Mouse (Mus musculus) midbrain, postnatal 0 days (tissue): Measurements from ENCODE around the gene Rpl5. TPM values are rescaled to one million over a fixed set of nuclear protein-coding genes. Genes with fewer than 3 reads are reported as not detected.

ENCODE experiments used
- ATAC-seq: fragments of 200-750 bp; cut with Nextera tagmentation; 2 replicates; pipeline ENCODE4 v1.8.0; 2017; ENCODE audit warnings: moderate number of reproducible peaks, mild to moderate bottlenecking, moderate TSS enrichment, moderate library complexity; ENCODE audit not compliant: low FRiP score
- DNase-seq: peaks from one replicate; pipeline ENCODE4 v3.0.0-alpha.2; 2015; ENCODE audit warnings: low spot score
- H3K27ac ChIP-seq: fragments of 300-500 bp; sonication (generic); 2 replicates; pipeline ENCODE4 v1.5.1; 2014; ENCODE audit warnings: low read depth, mild to moderate bottlenecking, low read length, mixed read lengths
- H3K27me3 ChIP-seq: fragments of 300-500 bp; sonication (generic); 2 replicates; pipeline ENCODE4 v1.6.1; 2014; ENCODE audit warnings: low read length, control low read depth, mixed read lengths; ENCODE audit not compliant: insufficient read depth
- H3K36me3 ChIP-seq: fragments of 300-500 bp; sonication (generic); 2 replicates; pipeline ENCODE4 v1.6.1; 2014; ENCODE audit warnings: low read length, control low read depth, mixed read lengths; ENCODE audit not compliant: insufficient read depth
- H3K4me1 ChIP-seq: fragments of 300-500 bp; sonication (generic); 2 replicates; pipeline ENCODE4 v1.6.1; 2014; ENCODE audit warnings: mild to moderate bottlenecking, control low read depth, antibody characterized with exemption, low read length, mixed read lengths; ENCODE audit not compliant: insufficient read depth
- H3K4me2 ChIP-seq: fragments of 300-500 bp; sonication (generic); 2 replicates; pipeline ENCODE4 v1.6.1; 2014; ENCODE audit warnings: low read depth, mild to moderate bottlenecking, low read length, mixed read lengths; ENCODE audit not compliant: poor library complexity, severe bottlenecking
- H3K4me3 ChIP-seq: fragments of 300-500 bp; sonication (generic); 2 replicates; pipeline ENCODE4 v1.5.1; 2014; ENCODE audit warnings: low read depth, mild to moderate bottlenecking, low read length, moderate library complexity
- H3K9ac ChIP-seq: fragments of 300-500 bp; sonication (generic); replicated peaks from 2 replicates; pipeline ENCODE4 v1.6.1; 2014; ENCODE audit warnings: mild to moderate bottlenecking, low read length, moderate library complexity, mixed read lengths; ENCODE audit not compliant: poor library complexity, severe bottlenecking
- H3K9me3 ChIP-seq: fragments of 300-500 bp; sonication (generic); 2 replicates; pipeline ENCODE4 v1.6.1; 2016; ENCODE audit warnings: low read length, control low read depth
- CTCF ChIP-seq: IDR thresholded peaks from 2 replicates; pipeline ENCODE4 v1.5.1; 2016; ENCODE audit warnings: antibody characterized with exemption, mild to moderate bottlenecking
- WGBS: fragments of 180-500 bp; shearing (Covaris S2); extraction: QIAGEN DNeasy Blood & Tissue Kit; methylation state at CpG from one replicate; pipeline ENCODE4 v1.1.7; 2014; 5-methylcytosine and 5-hydroxymethylcytosine counted together
- polyA plus RNA-seq: library from polyadenylated mRNA; unstranded; fragments of >200 nt; fragmentation: Nextera tagmentation; extraction: Ambion mirVana; gene quantifications from 2 replicates; pipeline ENCODE4 v1.2.1, GENCODE M21; 2015
- total RNA-seq: library from RNA; depleted of rRNA; stranded (reverse); fragments of >200 nt; gene quantifications from 2 replicates; pipeline ENCODE4 v1.2.3, GENCODE M21; 2014

Rpl5 gene
- total and polyA plus RNA-seq, 2 experiments from 2014 or later = 63.1 to 128 TPM

DNA sequence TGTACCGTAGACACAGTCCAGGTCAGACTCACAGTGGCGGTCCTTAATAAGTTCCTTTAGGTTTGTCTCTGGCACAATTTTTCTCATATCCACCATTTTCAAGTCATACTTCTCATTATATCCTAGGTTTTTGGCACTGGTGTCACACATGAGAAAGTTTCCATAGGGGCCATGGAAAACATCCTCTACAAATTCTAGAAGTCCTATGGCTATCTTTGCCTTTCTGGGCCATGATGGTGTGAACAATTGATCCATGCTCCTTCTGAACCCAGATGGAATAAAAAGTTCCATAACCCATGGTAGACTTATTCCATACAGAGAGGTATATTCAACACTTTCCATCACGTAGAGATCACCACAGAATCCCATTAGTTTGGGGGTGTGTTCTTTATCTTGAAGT is 9.4 kb downstream of the Rpl5 start:
- no peak for TF ChIP-seq CTCF
- no peak for DNase-seq
- peaks cover 28% of the 10 kb centered on the region for H3K36me3 ChIP-seq

GRCm38 (mm10) chr5:107910084-107910616 is 9.8 kb downstream of the Rpl5 start:
- no peak overlapping the region for H3K9ac ChIP-seq
- DNase-seq = no peak
- no peaks in the 10 kb centered on the region for H3K4me1 ChIP-seq
- ATAC-seq = no peak
- 63% methylated on average over 5 of the region's 5 CpGs for WGBS
- H3K4me2 ChIP-seq = no peak overlapping the region
- no peaks in the 10 kb centered on the region for H3K9me3 ChIP-seq
- H3K27me3 ChIP-seq = no peaks in the 10 kb centered on the region
- H3K27ac ChIP-seq = no peak overlapping the region
- H3K4me3 ChIP-seq = no peak overlapping the region
- no peak for TF ChIP-seq CTCF
- H3K36me3 ChIP-seq = peaks cover 28% of the 10 kb centered on the region

More for the DNA sequence above, 9.4 kb downstream of the Rpl5 start:
- Histone ChIP-seq H3K9ac (no peak overlapping the region), H3K4me3 (no peak overlapping the region), H3K4me2 (no peak overlapping the region), H3K27ac (no peak overlapping the region), H3K27me3 (no peaks in the 10 kb centered on the region), H3K4me1 (no peaks in the 10 kb centered on the region), H3K9me3 (no peaks in the 10 kb centered on the region)
- WGBS = 89% methylated on average over 3 of the region's 3 CpGs
- no peak for ATAC-seq

DNA sequence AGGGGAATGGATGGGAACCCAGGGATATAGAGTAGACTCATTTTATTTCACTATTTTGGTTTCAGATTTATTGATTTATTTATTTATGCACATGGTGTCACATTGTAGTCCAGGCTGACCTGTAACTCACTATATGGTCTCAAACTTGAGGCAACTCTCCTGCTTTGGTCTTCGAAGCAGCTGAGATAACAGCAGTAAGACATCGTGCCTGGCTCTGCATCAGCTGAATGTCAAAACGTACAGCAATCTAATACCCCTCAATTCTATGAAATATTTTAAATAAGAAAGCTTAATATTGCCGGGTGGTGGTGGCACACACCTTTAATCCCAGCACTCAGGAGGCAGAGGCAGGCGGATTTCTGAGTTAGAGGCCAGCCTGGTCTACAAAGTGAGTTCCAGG is 10.7 kb downstream of the Rpl5 start:
- TF ChIP-seq CTCF = no peak
- no peak for ATAC-seq
- Histone ChIP-seq H3K9ac (no peak overlapping the region), H3K4me3 (no peak overlapping the region), H3K27me3 (no peaks in the 10 kb centered on the region), H3K27ac (no peak overlapping the region), H3K4me2 (no peak overlapping the region), H3K9me3 (no peaks in the 10 kb centered on the region), H3K4me1 (no peaks in the 10 kb centered on the region), H3K36me3 (peaks cover 24% of the 10 kb centered on the region)
- WGBS = 87% methylated on average over 4 of the region's 5 CpGs
- no peak for DNase-seq

- TF ChIP-seq CTCF = no peak
- no peak for ATAC-seq
- no peak overlapping the region for H3K4me3 ChIP-seq
- no peaks in the 10 kb centered on the region for H3K4me1 ChIP-seq
- peaks cover 6% of the 10 kb centered on the region; the same call in 1 of the 2 replicates for H3K36me3 ChIP-seq
- H3K27me3 ChIP-seq = no peaks in the 10 kb centered on the region
- 39% methylated on average over 4 of the region's 4 CpGs for WGBS
- DNase-seq = no peak
- H3K4me2 ChIP-seq = no peak overlapping the region
- H3K9ac ChIP-seq = no peak overlapping the region
- H3K9me3 ChIP-seq = no peaks in the 10 kb centered on the region
- H3K27ac ChIP-seq = no peak overlapping the region
Measured at GRCm38 (mm10) chr5:107915280-107915679, 15.0 kb downstream of the Rpl5 start.

- H3K9ac ChIP-seq = no peak overlapping the region
- H3K36me3 ChIP-seq = peaks cover 4% of the 10 kb centered on the region; the same call in 1 of the 2 replicates
- ATAC-seq = peak; percentile 65; the same call in 1 of the 2 replicates
- no peaks in the 10 kb centered on the region for H3K4me1 ChIP-seq
- peak; percentile 94 for TF ChIP-seq CTCF
- H3K27me3 ChIP-seq = no peaks in the 10 kb centered on the region
- no peak overlapping the region for H3K4me2 ChIP-seq
- H3K9me3 ChIP-seq = no peaks in the 10 kb centered on the region
- no peak overlapping the region for H3K4me3 ChIP-seq
- DNase-seq = peak; percentile 86
- 77% methylated on average over 2 of the region's 2 CpGs for WGBS
- H3K27ac ChIP-seq = no peak overlapping the region
Measured at GRCm38 (mm10) chr5:107921400-107922252, 21.3 kb downstream of the Rpl5 start.

- H3K36me3 ChIP-seq = peaks cover 4% of the 10 kb centered on the region; the same call in 1 of the 2 replicates
- 83% methylated on average over 1 of the region's 1 CpGs for WGBS
- ATAC-seq (no peak), DNase-seq (no peak)
- H3K9me3 ChIP-seq = no peaks in the 10 kb centered on the region
- H3K4me2 ChIP-seq = no peak overlapping the region
- TF ChIP-seq CTCF = no peak
- no peak overlapping the region for H3K4me3 ChIP-seq
- no peak overlapping the region for H3K9ac ChIP-seq
- H3K4me1 ChIP-seq = no peaks in the 10 kb centered on the region
- H3K27me3 ChIP-seq = no peaks in the 10 kb centered on the region
- H3K27ac ChIP-seq = no peak overlapping the region
Measured at GRCm38 (mm10) chr5:107922836-107923235, 22.5 kb downstream of the Rpl5 start.
